Mouse (Mus musculus): Measurements from ENCODE around the gene Slc26a11.
"Not testable (repeated sequence)": the region's sequence is repeated elsewhere in the genome, so short reads cannot be mapped to it uniquely, and the experiment has no call there.

Slc26a11 gene

GRCm38 (mm10) chr11:119359089-119359488, 3.7 kb downstream of the Slc26a11 start:
- in situ Hi-C loops (cut with MboI; ENCODE audit: low sequenced_read_pairs) = no loop called here

- in situ Hi-C loops (cut with MboI; ENCODE audit: low sequenced_read_pairs) = no loop called here
Observed at GRCm38 (mm10) chr11:119362769-119363533, 7.6 kb downstream of the Slc26a11 start.

GRCm38 (mm10) chr11:119363534-119364145, 8.3 kb downstream of the Slc26a11 start:
- in situ Hi-C loops (cut with MboI; ENCODE audit: low sequenced_read_pairs) = no loop called here

GRCm38 (mm10) chr11:119375425-119375824, 20.1 kb downstream of the Slc26a11 start:
- in situ Hi-C loops (cut with MboI; ENCODE audit: low sequenced_read_pairs) = no loop called here

GRCm38 (mm10) chr11:119377326-119377725, 22.0 kb downstream of the Slc26a11 start:
- in situ Hi-C loops (cut with MboI; ENCODE audit: low sequenced_read_pairs) = no loop called here

- in situ Hi-C loops (cut with MboI; ENCODE audit: low sequenced_read_pairs) = no loop called here
Observed at GRCm38 (mm10) chr11:119378551-119378950, 23.2 kb downstream of the Slc26a11 start.

- in situ Hi-C loops (cut with MboI; ENCODE audit: low sequenced_read_pairs) = no loop called here
Observed at GRCm38 (mm10) chr11:119381631-119382337, 26.4 kb downstream of the Slc26a11 start.

- in situ Hi-C loops (cut with MboI; ENCODE audit: low sequenced_read_pairs) = no loop called here
Observed at GRCm38 (mm10) chr11:119382338-119382850, 27.0 kb downstream of the Slc26a11 start.

- in situ Hi-C loops (cut with MboI; ENCODE audit: low sequenced_read_pairs) = no loop called here
Observed at GRCm38 (mm10) chr11:119384904-119385303, 29.5 kb downstream of the Slc26a11 start.

GRCm38 (mm10) chr11:119386306-119386705, 30.9 kb downstream of the Slc26a11 start:
- in situ Hi-C loops (cut with MboI; ENCODE audit: low sequenced_read_pairs) = no loop called here

GRCm38 (mm10) chr11:119387273-119387672, 31.9 kb downstream of the Slc26a11 start:
- in situ Hi-C loops (cut with MboI; ENCODE audit: low sequenced_read_pairs) = not testable (repeated sequence)

GRCm38 (mm10) chr11:119389851-119390270, 34.5 kb downstream of the Slc26a11 start:
- in situ Hi-C loops (cut with MboI; ENCODE audit: low sequenced_read_pairs) = no loop called here

- in situ Hi-C loops (cut with MboI; ENCODE audit: low sequenced_read_pairs) = no loop called here
Observed at GRCm38 (mm10) chr11:119390271-119391231, 35.2 kb downstream of the Slc26a11 start.

- in situ Hi-C loops (cut with MboI; ENCODE audit: low sequenced_read_pairs) = no loop called here
Observed at GRCm38 (mm10) chr11:119391386-119392000, 36.1 kb downstream of the Slc26a11 start.

- in situ Hi-C loops (cut with MboI; ENCODE audit: low sequenced_read_pairs) = no loop called here
Observed at GRCm38 (mm10) chr11:119392001-119392614, 36.8 kb downstream of the Slc26a11 start.

GRCm38 (mm10) chr11:119392800-119393482, 37.6 kb downstream of the Slc26a11 start, which contains the start of gene Rnf213:
Gene Rnf213, plus strand, starts transcription at chr11:119393100.
- in situ Hi-C loops (cut with MboI; ENCODE audit: low sequenced_read_pairs) = no loop called here

- in situ Hi-C loops (cut with MboI; ENCODE audit: low sequenced_read_pairs) = no loop called here
Observed at GRCm38 (mm10) chr11:119393483-119393804, 38.1 kb downstream of the Slc26a11 start.

- in situ Hi-C loops (cut with MboI; ENCODE audit: low sequenced_read_pairs) = no loop called here
Observed at GRCm38 (mm10) chr11:119394210-119394609, 38.9 kb downstream of the Slc26a11 start.

- in situ Hi-C loops (cut with MboI; ENCODE audit: low sequenced_read_pairs) = no loop called here
Observed at GRCm38 (mm10) chr11:119395394-119395793, 40.0 kb downstream of the Slc26a11 start.

Measured in CH12F3 (cell line).